Mouse (Mus musculus): ENCODE results near the gene Smg7.

DNA sequence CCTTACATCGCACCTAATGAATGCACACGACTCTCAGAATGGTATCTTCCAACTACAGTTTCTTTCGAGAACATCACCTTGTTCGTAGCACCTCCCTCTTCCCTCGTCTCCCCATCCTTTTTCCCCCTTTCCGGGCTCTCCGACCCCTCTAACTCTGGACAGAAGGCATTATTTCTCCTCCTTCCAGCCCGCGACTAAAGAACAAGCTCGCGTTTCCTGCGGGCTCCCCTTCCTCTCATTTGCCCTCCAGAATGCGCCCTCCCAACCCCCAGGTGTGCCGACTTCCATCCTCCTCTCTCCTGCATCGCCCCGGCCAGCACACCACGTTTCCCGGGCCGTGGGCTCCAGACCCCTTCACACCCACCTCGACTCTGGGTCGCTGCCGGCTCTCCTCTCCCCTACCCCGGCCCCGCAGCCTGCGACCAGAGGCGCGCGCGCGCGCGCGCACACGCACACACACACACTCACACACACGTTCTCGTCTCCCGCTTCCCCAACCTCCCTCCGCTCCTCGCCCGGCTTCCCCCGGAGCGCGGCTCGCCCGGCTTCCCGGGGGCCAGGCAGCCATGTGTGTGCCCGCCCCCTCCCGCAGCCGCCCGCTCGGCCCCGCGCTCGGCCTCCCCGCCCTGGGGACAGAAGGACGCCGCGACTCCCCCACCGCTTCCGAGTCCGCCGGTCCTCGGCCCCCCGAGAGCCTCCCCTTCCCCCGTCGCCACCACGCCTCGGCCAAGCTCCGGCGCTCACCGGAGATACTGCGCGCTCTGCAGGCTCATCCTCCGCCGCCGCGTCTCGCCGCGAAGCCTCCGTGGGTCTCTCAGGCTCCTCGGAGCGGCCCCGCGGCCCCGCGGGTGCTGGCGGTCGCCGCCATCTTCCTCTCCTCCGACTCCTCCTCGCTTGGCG lies at the start of gene Smg7:
- no peak for TF ChIP-seq TAL1 (IDR thresholded peaks at IDR 0.05; ENCODE audit: low read length)
- TF ChIP-seq GATA1 (IDR thresholded peaks at IDR 0.05; ENCODE audit: low read length): no peak
